Mouse (Mus musculus) mouse trophoblast stem cell (cell line): ENCODE results near the gene Gm20388.

Experiments
- in situ Hi-C, 2 experiments: fragments of 300-500 bp; cut with MseI, MboI; formaldehyde crosslinking; loops; 2 replicates in 1 of 2; 3 replicates in 1 of 2; pipeline ENCODE4 v1.15.1; 2025

Gene Gm20388

GRCm38 (mm10) chr8:124273606-124274218, 4363.1 kb downstream of the Gm20388 start:
- in situ Hi-C loops: no loop called here

GRCm38 (mm10) chr8:124274441-124275120, 4363.9 kb downstream of the Gm20388 start:
- in situ Hi-C loops: no loop called here

- in situ Hi-C loops: no loop called here
These were observed 4364.9 kb downstream of the Gm20388 start for GRCm38 (mm10) chr8:124275377-124276071.

GRCm38 (mm10) chr8:124277951-124278910, 4367.6 kb downstream of the Gm20388 start:
- in situ Hi-C loops: no loop called here

GRCm38 (mm10) chr8:124278956-124279689, 4368.5 kb downstream of the Gm20388 start:
- in situ Hi-C loops: no loop called here

- in situ Hi-C loops: no loop called here
These were observed 4369.0 kb downstream of the Gm20388 start for GRCm38 (mm10) chr8:124279690-124279985.

GRCm38 (mm10) chr8:124281700-124282541, 4371.3 kb downstream of the Gm20388 start:
- in situ Hi-C loops: no loop called here

GRCm38 (mm10) chr8:124282878-124283630, 4372.4 kb downstream of the Gm20388 start:
- in situ Hi-C loops: no loop called here

- in situ Hi-C loops: no loop called here
These were observed 4373.1 kb downstream of the Gm20388 start for GRCm38 (mm10) chr8:124283644-124284332.

- in situ Hi-C loops: no loop called here
These were observed 4373.7 kb downstream of the Gm20388 start for GRCm38 (mm10) chr8:124284333-124284711.

- in situ Hi-C loops: no loop called here
These were observed 4374.4 kb downstream of the Gm20388 start for GRCm38 (mm10) chr8:124284984-124285576.

- in situ Hi-C loops: no loop called here
These were observed 4376.0 kb downstream of the Gm20388 start for GRCm38 (mm10) chr8:124286461-124287124.

GRCm38 (mm10) chr8:124288215-124288864, 4377.7 kb downstream of the Gm20388 start:
- in situ Hi-C loops: no loop called here

GRCm38 (mm10) chr8:124289481-124290050, 4378.9 kb downstream of the Gm20388 start:
- in situ Hi-C loops: no loop called here

GRCm38 (mm10) chr8:124290911-124291691, 4380.5 kb downstream of the Gm20388 start:
- in situ Hi-C loops: no loop called here

- in situ Hi-C loops: no loop called here
These were observed 4381.1 kb downstream of the Gm20388 start for GRCm38 (mm10) chr8:124291693-124292092.
